Mouse (Mus musculus) cerebellum, adult 8-10 months (tissue): ENCODE data around the gene Dll1.
A peak's percentile ranks its signal among the peaks of the same experiment; 100 is the strongest.

Experiments
- DNase-seq: peaks from one replicate; pipeline ENCODE4 v3.0.0; 2022

Gene Dll1

DNA sequence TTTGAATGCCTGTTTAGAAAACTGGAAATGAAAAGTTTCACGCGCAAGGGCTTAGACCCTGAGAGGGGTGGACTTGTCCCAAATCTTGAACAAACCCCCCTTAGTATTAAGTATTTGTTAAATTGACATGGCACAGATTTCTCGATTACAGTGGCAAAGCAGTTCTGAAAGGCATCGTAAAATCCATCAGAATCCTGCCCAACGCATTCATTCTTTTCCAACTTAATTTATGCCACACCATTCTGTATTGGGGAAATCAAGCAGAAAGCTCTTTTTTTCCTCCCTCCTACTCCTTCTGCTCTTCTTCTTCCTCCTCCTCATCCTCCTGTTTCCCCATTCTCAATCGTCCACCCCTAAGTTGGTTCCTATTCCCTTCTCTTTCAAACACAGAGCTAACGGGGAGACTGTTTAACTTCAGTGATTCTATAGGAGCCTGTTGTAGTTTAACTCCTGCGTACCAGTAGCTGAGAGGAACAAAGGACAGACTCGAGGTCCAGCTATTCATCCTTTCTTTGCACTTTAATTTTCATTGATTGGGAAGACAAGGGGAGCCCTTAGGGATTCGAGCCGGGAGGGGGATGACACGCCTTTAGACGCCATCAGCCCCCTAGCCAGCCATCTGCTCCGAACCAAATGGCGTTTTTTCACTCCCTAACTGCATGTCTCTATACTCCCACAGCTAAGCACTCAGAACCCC, 1.9 kb upstream of the Dll1 start:
- DNase-seq: no peak

DNA sequence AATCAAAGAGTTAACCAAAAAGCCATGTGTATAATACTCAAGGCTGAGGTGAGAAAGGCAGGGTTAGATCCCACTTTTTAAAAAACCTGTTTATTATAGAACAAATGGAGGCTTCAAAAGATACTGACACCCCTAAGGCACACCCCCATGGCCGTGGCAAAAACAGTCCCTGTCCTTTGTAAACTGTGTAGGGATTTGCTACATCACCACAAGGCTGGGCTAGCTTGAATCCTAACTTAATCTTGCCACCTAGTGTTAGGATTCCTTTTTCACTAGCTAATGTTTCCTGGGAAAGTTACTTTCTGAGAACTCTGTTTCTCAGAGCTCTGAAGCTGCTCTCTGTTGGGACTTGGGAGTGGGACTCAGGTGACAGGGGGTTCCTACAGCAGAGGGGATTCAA, 1.2 kb upstream of the Dll1 start:
- no peak for DNase-seq

DNA sequence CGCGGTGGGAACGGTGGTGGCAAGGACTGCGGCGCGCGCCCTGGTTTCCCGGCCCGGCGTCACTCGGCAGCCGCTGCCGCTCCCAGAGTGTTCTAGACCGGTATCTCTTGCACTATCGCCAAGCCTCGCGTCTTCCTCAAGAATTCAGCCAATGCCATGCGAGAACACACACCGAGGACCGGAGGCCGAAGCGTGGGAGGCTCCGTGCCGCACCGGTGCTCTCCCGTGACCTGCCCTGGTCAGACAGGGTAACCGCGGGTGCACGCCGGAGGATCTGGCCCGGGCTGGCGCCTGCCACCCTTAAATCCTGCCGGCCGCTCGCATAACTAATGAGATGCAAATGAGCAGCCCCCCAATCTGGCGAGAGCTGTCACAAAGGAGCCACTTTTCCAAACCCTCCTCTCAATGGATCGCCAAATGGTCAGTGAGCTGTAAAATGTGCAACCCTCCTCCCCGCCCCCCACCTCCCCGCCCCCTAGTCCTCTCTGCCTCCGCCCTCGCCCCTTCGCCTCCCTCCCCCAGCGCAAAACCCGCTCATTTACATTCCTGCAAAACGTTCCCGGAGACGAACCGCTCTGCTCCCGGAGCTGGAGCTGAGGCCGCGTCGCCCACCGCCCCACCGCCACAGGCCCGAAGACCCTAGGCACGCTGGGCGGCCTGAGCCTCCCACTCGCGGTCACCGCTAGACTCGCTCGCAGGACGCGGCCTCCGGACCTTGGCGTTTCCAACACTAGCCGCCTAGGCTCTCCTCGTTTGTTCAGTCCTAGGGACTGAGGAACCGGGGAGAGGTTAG, 775 bp downstream of the Dll1 start:
- peak; percentile 31 for DNase-seq

DNA sequence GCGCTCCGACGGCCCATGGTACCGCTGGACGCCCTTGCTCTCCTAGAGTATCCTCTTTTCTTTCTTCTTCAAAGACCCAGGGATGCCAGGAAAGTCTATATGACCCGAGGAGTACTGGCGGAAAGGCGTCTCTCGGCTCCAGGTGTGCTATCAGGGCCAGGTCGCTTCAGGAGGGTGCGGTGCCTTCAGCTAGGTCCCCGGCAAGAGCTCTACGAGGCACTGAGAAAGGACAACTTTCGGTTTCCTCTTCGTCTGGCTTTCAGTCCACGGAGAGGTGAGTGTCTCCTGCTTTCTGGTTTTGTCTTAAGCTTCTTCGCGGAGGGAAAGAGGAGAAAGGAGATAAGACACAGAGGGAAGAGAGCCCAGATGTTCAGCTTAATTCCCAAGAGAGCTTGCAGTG, 1.4 kb downstream of the Dll1 start:
- DNase-seq: no peak

DNA sequence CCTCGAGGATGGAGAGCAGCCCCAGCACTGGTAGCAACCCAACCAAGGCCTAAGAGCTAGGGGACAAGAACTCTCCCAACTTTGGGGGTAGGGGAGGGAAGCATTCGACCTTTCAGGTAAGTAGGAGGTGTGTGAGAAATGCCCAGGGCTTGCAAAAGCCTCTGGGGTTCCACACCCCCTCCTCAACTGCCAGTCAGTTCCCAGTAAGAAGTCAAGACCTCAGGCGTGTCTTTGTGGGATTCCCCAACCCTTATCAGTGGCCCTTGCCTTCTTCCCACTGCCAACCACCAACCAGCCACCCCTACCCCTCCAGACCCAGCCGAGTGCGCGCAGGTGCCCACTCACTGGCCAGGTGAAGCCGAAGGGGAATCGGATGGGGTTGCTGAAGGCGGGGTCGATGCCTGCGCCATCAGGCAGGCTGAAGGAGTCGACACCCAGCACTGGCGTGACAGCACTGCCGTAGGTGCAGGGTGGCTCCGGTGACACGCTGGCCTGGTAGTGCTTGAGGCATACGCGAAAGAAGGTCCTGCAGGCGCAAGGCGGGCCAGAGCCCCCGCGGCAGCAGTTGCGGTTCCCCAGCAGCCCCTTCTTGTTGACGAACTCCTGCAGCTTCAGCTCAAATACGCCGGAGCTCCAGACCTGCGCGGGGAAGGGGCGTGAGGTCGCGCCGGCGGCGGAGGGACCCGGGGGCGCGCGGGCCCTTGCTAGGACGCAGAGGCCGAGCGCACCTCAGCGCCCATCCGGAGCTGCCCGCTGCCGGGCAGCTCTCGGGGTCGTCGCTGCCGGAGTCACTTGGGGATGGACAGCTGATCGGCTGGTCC, 2.1 kb downstream of the Dll1 start:
- no peak for DNase-seq

DNA sequence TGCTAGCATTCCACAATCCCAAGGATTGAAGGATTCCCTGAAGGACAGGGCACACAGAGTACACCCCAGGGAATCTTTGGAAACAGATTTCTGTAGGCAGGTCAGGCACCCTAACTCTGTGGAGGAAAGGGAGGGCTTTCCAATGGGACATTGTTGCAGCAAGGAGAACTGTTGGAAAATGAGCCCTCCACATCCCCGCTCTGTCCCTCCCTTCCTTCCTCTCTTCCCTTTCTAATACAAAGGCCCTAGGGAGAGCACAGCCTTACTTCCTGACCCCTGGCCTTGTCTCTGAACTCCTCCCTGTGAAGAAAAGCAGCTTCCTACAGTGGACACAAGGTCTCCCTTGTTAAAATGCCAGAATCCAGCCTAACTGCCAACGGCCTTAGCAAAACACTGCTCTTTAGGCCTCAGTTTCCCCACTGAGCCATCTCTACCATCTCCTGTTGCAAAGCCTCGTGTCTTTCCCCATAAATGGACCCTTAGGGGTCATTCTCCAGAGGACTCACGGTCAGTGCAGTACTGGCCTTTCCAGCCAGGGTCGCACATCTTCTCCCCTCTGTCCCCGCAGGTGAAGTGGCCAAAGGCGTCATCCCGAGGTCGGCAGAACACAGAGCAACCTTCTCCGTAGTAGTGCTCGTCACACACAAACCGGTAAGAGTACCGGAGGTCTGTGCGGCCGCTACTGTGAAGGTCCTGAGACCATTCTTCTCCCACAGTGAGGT, 3.6 kb downstream of the Dll1 start:
- DNase-seq: no peak

DNA sequence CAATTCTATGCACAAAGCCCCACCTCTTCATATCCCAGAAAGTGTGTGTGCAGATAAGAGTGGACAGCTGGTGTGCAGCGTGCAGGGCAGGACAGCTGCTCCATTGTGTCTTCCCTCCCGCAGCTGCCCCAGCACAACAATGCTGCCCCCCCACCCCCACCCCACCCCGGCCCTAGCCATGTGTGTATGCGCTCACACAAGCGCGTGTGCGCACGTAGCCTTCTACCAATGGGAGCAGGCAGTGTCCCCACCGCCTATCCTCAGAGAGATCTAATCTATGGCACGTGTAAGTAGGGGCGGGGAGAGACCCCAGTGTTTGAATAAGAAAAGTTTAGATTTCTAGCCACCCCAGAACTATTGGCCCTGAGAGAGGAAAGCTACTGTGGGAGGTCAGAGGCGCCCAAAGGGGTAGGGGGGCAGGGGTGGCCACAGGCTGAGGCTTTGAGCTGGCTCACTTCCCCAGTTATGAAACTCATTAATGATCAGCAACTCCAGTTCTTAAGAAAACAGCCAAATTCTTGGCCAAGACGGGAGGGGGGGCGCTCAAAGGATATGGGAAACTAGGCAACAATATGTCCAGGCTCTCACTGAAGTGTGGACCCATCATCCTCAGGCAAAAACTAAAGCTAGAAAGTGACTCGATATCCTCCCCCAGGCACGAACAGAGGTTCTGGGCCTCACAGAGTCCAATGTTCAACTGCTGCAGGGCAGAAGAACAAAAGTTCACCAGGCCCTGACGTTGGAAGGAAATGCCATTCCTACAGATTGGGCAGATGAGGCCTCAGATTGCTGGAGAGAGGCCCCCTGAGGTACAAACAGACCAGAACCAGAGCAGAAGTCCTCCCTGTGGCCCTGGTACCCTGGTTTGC, 4.5 kb downstream of the Dll1 start:
- no peak for DNase-seq

DNA sequence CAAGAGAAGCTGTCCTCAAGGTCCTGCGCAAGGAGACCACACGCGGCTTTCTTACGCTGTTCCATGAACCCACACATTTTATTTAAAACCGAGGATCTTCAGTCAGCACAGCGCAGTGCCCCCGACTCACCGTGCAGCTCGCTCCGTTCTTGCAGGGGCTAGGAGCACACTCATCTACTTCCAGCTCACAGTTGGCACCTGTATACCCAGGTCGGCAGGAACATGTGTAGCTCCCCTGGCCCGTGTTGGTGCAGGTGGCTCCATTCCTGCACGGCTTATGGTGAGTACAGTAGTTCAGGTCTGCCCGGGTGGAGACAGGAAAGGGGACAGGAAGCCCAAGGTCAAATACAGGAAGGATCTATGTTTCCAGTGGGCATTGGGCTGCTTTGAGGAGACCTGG, 6.3 kb downstream of the Dll1 start:
- DNase-seq: no peak

DNA sequence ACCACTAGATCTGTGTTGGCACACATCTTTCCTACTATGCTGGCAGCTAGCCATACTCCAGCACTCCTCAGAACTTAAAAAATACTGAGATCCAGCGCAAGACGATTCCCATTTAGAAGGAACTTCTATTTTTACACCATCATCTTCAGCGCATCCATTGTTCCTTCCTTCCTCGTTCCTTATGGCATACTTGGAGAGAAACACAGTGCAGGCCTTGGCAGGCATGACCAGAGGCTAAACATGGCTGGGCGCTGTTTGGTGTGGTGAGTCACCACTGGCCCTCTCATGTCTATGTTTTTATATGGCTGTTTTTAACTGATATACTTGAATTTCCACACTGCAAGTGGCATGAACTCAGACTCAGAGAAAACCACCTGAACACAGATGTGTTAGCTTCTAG, 11.0 kb downstream of the Dll1 start:
- DNase-seq: no peak

DNA sequence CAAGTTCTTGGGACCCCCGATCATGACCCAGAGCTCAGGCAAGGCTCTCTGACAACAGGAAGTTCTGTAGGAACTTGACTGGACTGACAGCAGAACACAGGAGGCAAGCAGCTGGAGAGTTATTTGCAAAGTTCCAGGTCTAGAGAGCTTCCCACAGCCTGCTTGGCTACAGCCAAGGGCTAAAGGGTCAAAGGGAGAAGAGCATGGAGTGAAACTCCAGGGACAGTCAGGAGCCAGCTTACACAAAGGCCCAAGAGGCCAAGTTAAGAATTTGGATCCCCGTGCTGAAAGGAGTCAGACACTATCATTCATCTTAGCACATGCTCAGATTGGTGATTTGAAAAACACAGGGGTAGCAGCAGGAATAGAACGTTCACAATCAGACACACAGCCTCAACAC, 13.0 kb downstream of the Dll1 start:
- no peak for DNase-seq

DNA sequence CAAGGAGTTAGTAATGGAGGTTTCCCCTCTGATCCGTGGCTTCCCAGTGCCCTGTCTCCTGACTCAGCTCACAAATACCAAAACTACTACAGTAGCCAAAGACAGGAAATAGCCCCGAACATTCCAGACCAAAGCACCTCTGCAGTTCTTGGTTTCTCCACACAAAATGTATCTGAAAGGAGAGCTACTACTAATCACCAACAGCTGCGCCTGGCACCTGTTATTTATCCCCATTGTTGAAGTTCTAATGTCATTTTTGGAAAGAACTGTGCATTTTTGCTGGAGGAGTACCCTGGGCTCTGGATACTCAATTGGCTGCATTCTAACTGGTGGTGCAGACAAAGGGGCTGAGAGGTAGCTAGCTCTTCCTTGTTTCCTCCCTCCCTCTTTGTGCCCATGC, 19.6 kb downstream of the Dll1 start:
- DNase-seq: no peak

DNA sequence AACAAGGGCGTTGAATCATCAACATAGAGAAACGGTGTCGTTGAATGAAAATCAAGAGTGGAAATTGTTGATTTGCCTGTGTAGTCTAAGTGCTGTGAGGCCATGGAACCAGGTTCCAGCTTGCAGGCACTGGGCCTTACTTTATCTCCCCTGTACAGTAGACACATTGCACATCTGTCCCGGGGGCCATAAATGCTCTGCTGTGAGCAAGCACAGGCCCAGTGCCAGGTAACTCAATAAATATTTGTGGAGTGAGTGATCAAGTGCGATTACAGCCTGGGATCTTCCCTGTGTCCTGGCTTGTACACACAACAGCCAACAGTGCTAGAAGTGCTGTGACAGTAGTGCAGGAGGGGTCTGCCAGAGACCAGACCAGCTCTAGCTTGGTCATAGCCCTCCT, 20.1 kb downstream of the Dll1 start:
- DNase-seq: no peak

DNA sequence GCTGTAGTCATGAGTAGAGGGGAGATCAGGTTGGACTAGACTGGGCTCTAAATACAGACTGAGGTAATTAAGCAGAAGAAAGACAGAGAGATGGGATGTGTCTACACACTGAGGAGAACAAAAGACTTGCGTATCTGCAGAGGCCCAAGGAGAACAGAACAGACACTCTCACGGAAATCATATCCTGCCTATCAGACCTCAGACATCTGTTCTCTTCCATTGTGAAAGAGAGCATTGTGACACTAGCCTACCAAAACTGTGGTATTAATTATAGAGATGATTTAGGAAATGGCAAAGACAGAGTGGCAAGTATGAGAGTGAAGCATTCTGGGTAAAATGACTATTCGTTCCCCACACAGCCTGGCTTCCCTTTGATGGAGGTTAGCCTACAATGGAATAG, 21.6 kb downstream of the Dll1 start:
- DNase-seq: no peak

DNA sequence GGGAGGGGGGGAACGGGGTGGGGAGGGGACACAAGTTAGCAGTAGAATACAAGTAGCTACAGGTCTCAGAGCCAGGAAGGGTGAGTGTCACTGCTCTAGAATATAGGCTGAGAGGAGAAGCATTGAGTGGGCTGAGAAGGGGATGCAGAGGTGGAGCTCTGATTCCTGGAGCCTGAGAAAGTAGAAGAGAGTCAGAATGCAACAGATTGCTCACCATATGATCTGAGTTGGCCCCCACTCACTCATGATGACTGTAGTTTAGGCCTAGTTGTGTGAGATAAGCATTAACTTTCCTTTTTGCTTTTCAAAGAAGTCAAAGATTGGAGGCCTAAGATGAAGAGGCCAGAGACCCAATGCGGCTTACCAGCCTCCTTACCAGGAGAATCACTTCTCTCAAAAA, 22.7 kb downstream of the Dll1 start:
- DNase-seq: no peak

DNA sequence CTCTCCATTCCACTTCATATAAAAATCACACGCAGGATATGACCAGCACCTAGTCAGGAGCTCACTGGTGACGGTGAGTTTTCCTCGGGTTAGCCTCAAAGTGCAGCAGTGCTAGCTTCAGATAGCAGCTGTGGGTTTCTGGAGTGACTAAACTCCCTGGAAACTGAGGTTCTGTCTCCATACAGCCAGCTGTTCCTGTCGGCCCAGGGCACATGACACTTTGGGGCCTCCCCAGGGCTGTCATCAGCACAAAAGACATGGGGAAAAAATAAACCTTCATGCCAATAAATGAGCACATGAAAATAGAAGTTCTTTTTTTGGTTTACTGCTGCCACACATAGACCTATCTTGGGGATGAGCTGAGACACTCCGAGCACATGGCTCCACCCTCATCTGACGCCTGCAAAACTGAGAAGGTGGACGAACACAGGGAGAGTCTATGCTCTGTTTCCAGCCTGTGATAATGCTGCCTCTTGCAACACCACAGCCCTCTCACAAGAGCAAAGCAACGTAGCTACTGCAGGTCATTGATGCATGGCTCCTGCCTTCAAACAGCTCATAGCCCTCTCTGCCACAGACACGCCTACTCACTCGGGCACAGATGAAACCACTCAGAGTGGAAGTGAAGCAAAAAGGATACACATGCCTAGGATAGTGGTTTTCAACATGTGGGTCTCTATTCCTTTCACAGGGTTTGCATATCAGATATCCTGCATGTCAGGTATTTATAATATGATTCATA, 23.6 kb downstream of the Dll1 start:
- DNase-seq: no peak

DNA sequence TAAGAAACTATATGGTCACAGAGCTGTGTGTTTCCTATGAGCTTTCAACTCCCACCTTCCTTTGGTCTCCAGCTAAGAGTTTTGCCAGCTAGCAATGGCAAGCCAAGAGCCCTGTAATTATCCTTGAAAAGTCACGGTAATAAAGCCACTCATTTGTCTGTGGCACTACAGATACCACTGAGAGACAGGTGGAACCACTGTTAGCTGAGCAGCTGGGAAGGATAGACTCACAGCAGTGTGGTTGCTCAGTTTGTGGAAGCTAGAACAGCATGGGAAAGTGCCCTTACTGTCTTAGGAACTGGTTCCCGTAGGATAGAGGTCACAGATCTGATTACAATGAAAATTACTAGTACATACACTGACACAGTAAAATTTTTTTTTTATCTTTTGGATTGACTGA, 26.5 kb downstream of the Dll1 start:
- DNase-seq: no peak

DNA sequence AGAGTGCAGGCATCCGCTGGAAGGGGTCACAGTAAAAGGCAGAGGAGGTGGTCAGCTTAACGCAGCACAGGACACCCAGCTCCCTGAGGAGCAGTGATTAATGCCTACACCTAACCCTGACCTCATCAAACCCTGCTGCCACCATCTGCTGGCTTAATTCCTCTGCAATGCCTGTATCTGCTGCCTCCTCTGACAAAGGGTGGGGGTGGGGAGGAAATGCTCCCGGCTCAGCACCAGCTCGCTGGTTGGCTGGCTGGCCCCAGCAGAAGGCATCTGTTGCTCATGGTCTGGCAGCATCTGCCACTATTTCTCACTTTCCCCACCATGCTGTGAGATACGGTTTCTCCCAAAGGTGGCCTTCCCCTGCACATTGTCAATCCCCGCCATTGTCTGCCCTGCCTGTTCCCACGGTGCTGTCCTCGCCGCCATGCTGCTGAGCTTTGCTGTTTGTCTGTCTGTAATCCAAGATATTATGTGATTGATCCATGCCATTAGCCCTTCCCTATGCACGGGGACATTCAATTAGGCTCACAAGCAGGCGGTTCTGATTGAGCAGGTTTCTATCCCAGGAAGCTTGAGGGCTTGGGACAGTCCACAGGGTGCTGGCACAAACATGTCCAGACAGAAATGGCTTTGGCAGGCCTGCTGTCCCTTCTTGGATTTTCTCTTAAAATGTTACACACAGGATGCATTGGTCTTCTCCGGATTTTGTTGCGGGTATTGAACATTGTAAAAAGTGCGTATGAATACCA, 33.4 kb downstream of the Dll1 start:
- DNase-seq: peak; percentile 52

DNA sequence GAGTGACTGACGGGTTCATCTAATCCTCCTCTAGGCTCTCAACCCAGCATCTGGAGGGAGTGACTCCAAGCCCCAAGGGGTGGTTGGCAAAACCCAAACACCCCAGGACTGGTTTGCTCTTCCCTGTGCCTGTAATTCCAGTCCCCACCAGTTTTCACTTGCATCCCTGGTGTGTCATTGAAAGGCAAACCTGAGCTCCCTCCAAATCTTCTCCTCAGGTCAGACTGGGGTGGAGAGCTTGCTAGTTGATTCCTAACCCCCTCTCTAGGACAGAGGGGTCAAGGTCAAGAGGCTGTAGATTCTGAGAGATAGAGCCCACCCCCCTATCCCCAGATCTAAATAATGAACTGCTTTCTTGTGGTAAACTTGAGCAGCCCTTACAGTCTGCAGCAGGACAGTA, 38.8 kb downstream of the Dll1 start:
- no peak for DNase-seq

DNA sequence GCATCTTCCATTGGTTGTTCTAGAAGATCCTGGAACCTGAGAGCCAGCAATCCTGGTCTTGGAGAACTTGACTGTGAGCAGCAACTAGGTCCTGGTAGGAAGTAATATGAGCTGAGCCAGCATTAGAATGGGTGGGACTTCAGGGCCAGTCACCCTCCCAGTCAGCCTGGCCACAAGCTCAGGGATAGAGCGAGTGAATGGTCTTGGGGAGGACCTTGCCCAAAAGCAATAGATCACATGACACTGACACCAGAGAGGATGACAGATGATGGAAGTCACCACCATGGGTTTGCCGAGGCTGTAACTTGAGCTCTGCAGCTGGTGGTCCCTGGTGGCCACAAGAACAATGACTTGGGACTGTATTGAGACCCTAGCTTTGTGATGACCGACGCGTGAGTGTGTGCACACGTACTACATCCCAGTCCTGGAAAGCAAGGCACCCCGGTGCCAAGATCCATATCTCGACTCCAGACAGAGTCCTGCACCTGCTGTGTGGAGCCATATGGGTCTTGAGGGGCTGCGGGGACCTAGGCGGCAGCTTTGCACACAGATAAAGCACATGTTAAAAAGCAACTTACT, 46.8 kb downstream of the Dll1 start:
- no peak for DNase-seq

DNA sequence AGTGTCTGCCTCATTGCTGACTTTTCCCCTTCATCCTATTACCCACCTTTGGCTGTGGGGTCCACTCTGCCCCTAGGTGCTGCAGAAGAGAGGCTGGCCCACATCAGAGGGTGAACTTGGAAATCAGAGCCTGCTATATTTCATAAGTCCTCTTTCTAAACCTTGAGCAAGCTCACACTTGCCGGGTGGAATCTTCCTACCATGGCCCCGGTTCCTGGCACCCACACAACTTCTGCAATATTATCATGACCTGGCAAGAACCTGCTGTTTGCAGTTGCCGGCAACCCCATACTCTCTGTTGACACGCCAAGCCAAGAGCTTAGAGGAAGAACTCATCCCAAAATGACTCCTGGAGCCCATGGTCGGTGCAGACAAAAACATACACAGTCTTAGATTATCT, 49.6 kb downstream of the Dll1 start:
- no peak for DNase-seq
